Mouse (Mus musculus) testis, adult 2 months (tissue): ENCODE measurements at regions not wholly inside any gene's neighbourhood (a gene's known extent, or its start where the extent isn't known, plus 50 kb on each side); places are given as distances from the start of the nearest gene placed in this dataset.

Experiments
- CTCF ChIP-seq: fragments of 200-500 bp; IDR thresholded peaks from 2 replicates; pipeline ENCODE4 v1.5.1; 2012; ENCODE audit warnings: low read depth, mild to moderate bottlenecking, inconsistent platforms, low read length, moderate library complexity; ENCODE audit not compliant: control insufficient read depth, insufficient read depth, insufficient replicate concordance
- POLR2A ChIP-seq: fragments of 200-500 bp; IDR thresholded peaks from 2 replicates; pipeline ENCODE4 v1.6.1; 2012; ENCODE audit warnings: low read depth, mild to moderate bottlenecking, inconsistent platforms, low read length, moderate library complexity; ENCODE audit not compliant: control insufficient read depth

DNA sequence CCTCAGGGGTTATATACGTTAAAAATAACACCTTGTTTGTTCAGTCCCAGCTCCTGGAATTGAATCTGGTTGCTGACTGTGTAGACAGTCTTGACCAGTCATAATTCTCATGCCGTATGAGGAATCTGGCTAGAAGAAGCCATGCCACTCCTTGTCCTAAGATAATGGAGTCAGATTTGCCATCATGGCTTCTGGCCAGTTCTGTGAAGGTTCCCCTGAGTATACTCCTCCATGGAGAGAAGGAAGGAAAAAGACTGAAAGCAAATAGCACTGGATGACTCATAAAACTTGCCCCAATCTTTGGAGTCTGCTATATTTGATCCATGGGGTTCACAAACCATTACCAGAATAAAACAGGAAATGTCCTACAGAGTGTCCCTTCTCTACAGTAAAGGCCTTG is 208.0 kb downstream of the Fam76b start:
- TF ChIP-seq CTCF (no peak), POLR2A (no peak)
